Mouse (Mus musculus) heart, embryonic 14.5 days (tissue): ENCODE measurements around the gene Pigm. TPM values are rescaled to one million over a fixed set of nuclear protein-coding genes. Genes with fewer than 3 reads are reported as not detected.

Experiments used
- ATAC-seq: fragments of 200-750 bp; cut with Nextera tagmentation; 2 replicates; pipeline ENCODE4 v1.8.0; 2017; ENCODE audit warnings: low read depth, moderate TSS enrichment; ENCODE audit not compliant: insufficient number of reproducible peaks, insufficient read depth, low FRiP score
- H3K27ac ChIP-seq, 2 experiments: fragments of 200-500 bp in 1 of 2; fragments of 300-500 bp in 1 of 2; sonication (generic) in 1 of 2; replicated peaks in 1 of 2; 2 replicates each; pipeline ENCODE4 v1.5.1; 2012 to 2014; ENCODE audit warnings: low read depth in 2 of 2, low read length in 2 of 2, control low read depth in 1 of 2, mild to moderate bottlenecking in 1 of 2, mixed read lengths in 1 of 2; ENCODE audit not compliant: control insufficient read depth in 1 of 2, insufficient read depth in 1 of 2
- H3K27me3 ChIP-seq: fragments of 300-500 bp; sonication (generic); 2 replicates; pipeline ENCODE4 v1.6.1; 2014; ENCODE audit warnings: mild to moderate bottlenecking, low read length, control low read depth; ENCODE audit not compliant: control insufficient read depth, insufficient read depth
- H3K36me3 ChIP-seq: fragments of 300-500 bp; sonication (generic); 2 replicates; pipeline ENCODE4 v1.6.1; 2014; ENCODE audit warnings: mild to moderate bottlenecking, control low read depth, low read length, mixed read lengths; ENCODE audit not compliant: control insufficient read depth, insufficient read depth
- H3K4me1 ChIP-seq, 2 experiments: fragments of 200-500 bp in 1 of 2; fragments of 300-500 bp in 1 of 2; sonication (generic) in 1 of 2; 2 replicates each; pipeline ENCODE4 v1.6.1; 2012 to 2014; ENCODE audit warnings: low read length in 2 of 2, control low read depth in 1 of 2, mixed read lengths in 1 of 2; ENCODE audit not compliant: control insufficient read depth in 2 of 2, insufficient read depth in 2 of 2
- H3K4me2 ChIP-seq: fragments of 300-500 bp; sonication (generic); 2 replicates; pipeline ENCODE4 v1.6.1; 2014; ENCODE audit warnings: mild to moderate bottlenecking, low read length
- H3K4me3 ChIP-seq, 2 experiments: fragments of 200-500 bp in 1 of 2; fragments of 300-500 bp in 1 of 2; sonication (generic) in 1 of 2; 2 replicates each; pipeline ENCODE4 v1.5.1; 2012 to 2014; ENCODE audit warnings: low read length in 2 of 2, mild to moderate bottlenecking in 2 of 2, control low read depth in 1 of 2, low read depth in 1 of 2, moderate library complexity in 1 of 2; ENCODE audit not compliant: control insufficient read depth in 1 of 2, insufficient read depth in 1 of 2
- H3K9ac ChIP-seq: fragments of 300-500 bp; sonication (generic); 2 replicates; pipeline ENCODE4 v1.6.1; 2014; ENCODE audit warnings: mild to moderate bottlenecking, low read length
- H3K9me3 ChIP-seq: fragments of 300-500 bp; sonication (generic); 2 replicates; pipeline ENCODE4 v1.6.1; 2016; ENCODE audit warnings: low read length, control low read depth; ENCODE audit not compliant: control insufficient read depth
- WGBS: fragments of 180-500 bp; shearing (Covaris S2); extraction: QIAGEN DNeasy Blood & Tissue Kit; methylation state at CpG from one replicate; pipeline ENCODE4 v1.1.7; 2014; 5-methylcytosine and 5-hydroxymethylcytosine counted together
- polyA plus RNA-seq: library from polyadenylated mRNA; unstranded; fragments of >200 nt; fragmentation: Nextera tagmentation; extraction: Ambion mirVana; gene quantifications from 2 replicates; pipeline ENCODE4 v1.2.1, GENCODE M21; 2014

Gene Pigm
- polyA plus RNA-seq, 1 experiment from 2014 or later: 6.3 TPM

- peaks cover 0 to 8% of the 10 kb centered on the region in 2 experiments; a peak in 2 of 4 replicates for H3K4me1 ChIP-seq
- 0 out of 2 replicates have a peak, but pooled peaks cover 4% of the 10 kb centered on the region for H3K27me3 ChIP-seq
- WGBS: 45% methylated on average over 8 of the region's 8 CpGs
- H3K36me3 ChIP-seq: no peaks in the 10 kb centered on the region
- no peak for ATAC-seq
- no peak overlapping the region for H3K27ac ChIP-seq
- no peak overlapping the region for H3K9ac ChIP-seq
- H3K4me2 ChIP-seq: no peak overlapping the region
- no peaks in the 10 kb centered on the region for H3K9me3 ChIP-seq
- H3K4me3 ChIP-seq: no peak overlapping the region
Measured at GRCm38 (mm10) chr1:172393739-172394138, 17.4 kb downstream of the Pigm start.

GRCm38 (mm10) chr1:172396996-172397752 is 20.8 kb downstream of the Pigm start:
- H3K9ac ChIP-seq: no peak overlapping the region
- H3K4me3 ChIP-seq: no peak overlapping the region
- no peak overlapping the region for H3K4me2 ChIP-seq
- WGBS: 44% methylated on average over 9 of the region's 9 CpGs
- no peak for ATAC-seq
- no peak overlapping the region for H3K27ac ChIP-seq
- peaks cover 0 to 2% of the 10 kb centered on the region in 2 experiments; a peak in 2 of 4 replicates for H3K4me1 ChIP-seq
- no peaks in the 10 kb centered on the region for H3K9me3 ChIP-seq
- H3K36me3 ChIP-seq: no peaks in the 10 kb centered on the region
- no peaks in the 10 kb centered on the region for H3K27me3 ChIP-seq

GRCm38 (mm10) chr1:172406077-172406706 is 29.8 kb downstream of the Pigm start:
- no peaks in the 10 kb centered on the region for H3K4me1 ChIP-seq
- H3K27ac ChIP-seq: no peak overlapping the region
- H3K27me3 ChIP-seq: peaks cover 7% of the 10 kb centered on the region
- no peaks in the 10 kb centered on the region for H3K9me3 ChIP-seq
- H3K9ac ChIP-seq: no peak overlapping the region
- no peak overlapping the region for H3K4me3 ChIP-seq
- no peak for ATAC-seq
- 42% methylated on average over 16 of the region's 16 CpGs for WGBS
- no peaks in the 10 kb centered on the region for H3K36me3 ChIP-seq
- no peak overlapping the region for H3K4me2 ChIP-seq

GRCm38 (mm10) chr1:172408996-172409395 is 32.6 kb downstream of the Pigm start:
- ATAC-seq: no peak

GRCm38 (mm10) chr1:172409431-172409830 is 33.1 kb downstream of the Pigm start:
- Histone ChIP-seq H3K27me3 (peaks cover 7% of the 10 kb centered on the region), H3K9ac (no peak overlapping the region), H3K36me3 (no peaks in the 10 kb centered on the region), H3K4me1 (no peaks in the 10 kb centered on the region), H3K27ac (no peak overlapping the region), H3K9me3 (no peaks in the 10 kb centered on the region), H3K4me3 (no peak overlapping the region), H3K4me2 (no peak overlapping the region)
- no peak for ATAC-seq
- WGBS: 10% methylated on average over 5 of the region's 5 CpGs

More at GRCm38 (mm10) chr1:172408996-172409395, 32.6 kb downstream of the Pigm start:
- no peaks in the 10 kb centered on the region for H3K36me3 ChIP-seq
- H3K4me1 ChIP-seq: no peaks in the 10 kb centered on the region
- no peak overlapping the region for H3K4me2 ChIP-seq
- H3K9me3 ChIP-seq: no peaks in the 10 kb centered on the region
- H3K27ac ChIP-seq: no peak overlapping the region
- no peak overlapping the region for H3K4me3 ChIP-seq
- H3K9ac ChIP-seq: no peak overlapping the region
- peaks cover 7% of the 10 kb centered on the region for H3K27me3 ChIP-seq
- 9% methylated on average over 6 of the region's 6 CpGs for WGBS

GRCm38 (mm10) chr1:172410806-172411205 is 34.5 kb downstream of the Pigm start:
- Histone ChIP-seq H3K4me2 (no peak overlapping the region), H3K27ac (no peak overlapping the region), H3K9me3 (no peaks in the 10 kb centered on the region), H3K27me3 (peaks cover 7% of the 10 kb centered on the region), H3K4me3 (no peak overlapping the region), H3K9ac (no peak overlapping the region), H3K4me1 (no peaks in the 10 kb centered on the region), H3K36me3 (no peaks in the 10 kb centered on the region)
- ATAC-seq: no peak
- WGBS: 3% methylated on average over 4 of the region's 4 CpGs

- Histone ChIP-seq H3K4me2 (no peak overlapping the region), H3K4me3 (no peak overlapping the region), H3K36me3 (no peaks in the 10 kb centered on the region), H3K9me3 (no peaks in the 10 kb centered on the region), H3K27me3 (peaks cover 7% of the 10 kb centered on the region), H3K27ac (no peak overlapping the region), H3K9ac (no peak overlapping the region), H3K4me1 (no peaks in the 10 kb centered on the region)
- ATAC-seq: 0 out of 2 replicates have a peak, but pooled peaks have one; percentile 35
- under 1% methylated on average over 5 of the region's 5 CpGs for WGBS
Measured at GRCm38 (mm10) chr1:172412204-172412603, 35.9 kb downstream of the Pigm start.
